Mouse (Mus musculus): ENCODE results near the gene Nudt19.
"Not testable (repeated sequence)": the region's sequence is repeated elsewhere in the genome, so short reads cannot be mapped to it uniquely, and the experiment has no call there.

The Nudt19 gene

GRCm38 (mm10) chr7:35556205-35556603 lies at the start of gene Nudt19:
Gene Nudt19 (minus strand): TSS chr7:35556304.
- in situ Hi-C loops (cut with MseI, MboI), result no loop called here

- in situ Hi-C loops (cut with MseI, MboI), result no loop called here
These were observed 46.7 kb upstream of the Nudt19 start for GRCm38 (mm10) chr7:35602766-35603165.

- in situ Hi-C loops (cut with MseI, MboI), result no loop called here
These were observed 45.0 kb upstream of the Nudt19 start for GRCm38 (mm10) chr7:35601106-35601505.

DNA sequence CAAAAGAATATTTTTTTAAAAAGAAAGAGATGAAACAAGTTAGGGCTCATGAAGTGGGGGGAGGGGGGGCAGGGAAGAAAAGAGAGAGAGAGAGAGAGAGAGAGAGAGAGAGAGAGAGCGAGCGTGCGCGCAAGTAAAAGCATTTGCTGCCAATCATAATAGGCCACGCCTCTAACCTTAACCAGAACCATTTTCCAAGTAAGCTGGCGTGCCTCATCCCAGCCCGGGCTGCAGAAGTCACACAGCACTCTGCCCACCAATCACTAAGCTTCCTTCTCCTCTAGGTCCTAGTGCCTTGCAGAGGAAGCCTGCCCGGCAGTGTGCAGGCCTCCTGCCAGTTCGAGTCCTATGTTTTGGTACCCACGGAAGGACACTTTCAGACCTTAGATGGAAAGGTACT lies 43.9 kb upstream of the Nudt19 start:
- in situ Hi-C loops (cut with MseI, MboI), result no loop called here

- in situ Hi-C loops (cut with MseI, MboI), result no loop called here
These were observed 43.4 kb upstream of the Nudt19 start for GRCm38 (mm10) chr7:35599492-35599891.

GRCm38 (mm10) chr7:35594311-35594710 lies 38.2 kb upstream of the Nudt19 start:
- in situ Hi-C loops (cut with MseI, MboI), result loop anchor here in 1 of 2 experiments (5.0 kb wide), 1 partner anchor 33 kb away; no protein-coding TSS in a partner anchor

DNA sequence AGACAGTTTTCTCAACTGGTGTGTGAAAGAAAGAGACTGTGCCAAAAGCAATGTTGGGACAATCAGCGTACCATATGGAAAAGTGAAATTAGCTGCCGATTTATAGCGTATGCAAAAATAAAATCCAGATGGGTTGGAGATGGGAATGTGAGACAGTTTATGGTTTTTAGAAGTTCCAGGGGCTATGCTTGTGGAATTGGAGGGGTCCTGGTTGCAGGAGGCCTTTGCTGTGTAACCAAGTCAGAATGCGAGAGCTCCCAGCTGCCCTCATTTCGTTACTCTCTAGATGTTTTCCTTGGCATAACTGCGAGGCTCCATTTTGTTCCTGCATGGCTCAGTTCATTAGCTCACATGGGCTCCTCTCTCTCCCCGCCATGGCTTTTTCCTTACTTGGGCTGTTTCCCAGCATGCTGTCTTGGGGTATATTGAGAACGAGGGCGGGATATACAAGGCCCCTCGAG lies 34.7 kb upstream of the Nudt19 start:
- in situ Hi-C loops (cut with MseI, MboI), result loop anchor here in 1 of 2 experiments (5.0 kb wide), 1 partner anchor 37 kb away; no protein-coding TSS in a partner anchor

GRCm38 (mm10) chr7:35589485-35589884 lies 33.4 kb upstream of the Nudt19 start:
- in situ Hi-C loops (cut with MseI, MboI), result no loop called here

DNA sequence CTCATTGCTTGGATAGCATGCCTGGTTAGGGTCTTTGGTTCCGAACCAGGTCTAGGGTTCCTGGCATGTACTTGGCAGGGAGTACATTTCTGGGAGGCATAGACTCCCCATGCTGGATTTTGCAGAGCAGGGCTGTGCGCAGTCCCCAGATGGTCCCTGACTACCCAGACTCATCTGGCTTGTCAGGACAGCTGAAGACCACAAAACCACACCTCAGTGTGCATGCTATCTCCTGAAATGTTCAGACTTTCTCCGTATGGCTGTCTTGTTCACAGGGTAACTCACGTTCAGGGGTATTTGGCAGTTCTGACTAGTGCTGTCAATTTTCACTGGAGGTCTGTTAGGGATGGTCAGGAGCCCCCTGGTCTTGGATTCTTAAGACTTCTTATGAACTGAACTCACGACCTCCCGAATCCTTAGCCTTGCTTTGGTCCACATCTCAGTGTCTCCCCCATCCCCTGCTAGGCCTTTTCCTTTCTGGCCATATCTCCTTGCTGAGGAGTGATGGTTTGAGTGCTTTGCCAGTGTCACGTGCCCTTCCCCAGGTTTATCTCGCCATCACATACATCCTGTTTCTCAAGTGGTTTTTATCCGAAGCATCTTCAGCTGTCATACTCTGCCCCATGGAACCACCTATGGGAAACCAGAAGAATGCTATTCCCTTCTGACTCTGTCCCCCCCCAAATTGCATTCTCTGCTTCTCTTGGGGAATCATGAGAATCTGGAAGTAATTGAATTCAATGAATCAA lies 32.8 kb upstream of the Nudt19 start:
- in situ Hi-C loops (cut with MseI, MboI), result no loop called here

DNA sequence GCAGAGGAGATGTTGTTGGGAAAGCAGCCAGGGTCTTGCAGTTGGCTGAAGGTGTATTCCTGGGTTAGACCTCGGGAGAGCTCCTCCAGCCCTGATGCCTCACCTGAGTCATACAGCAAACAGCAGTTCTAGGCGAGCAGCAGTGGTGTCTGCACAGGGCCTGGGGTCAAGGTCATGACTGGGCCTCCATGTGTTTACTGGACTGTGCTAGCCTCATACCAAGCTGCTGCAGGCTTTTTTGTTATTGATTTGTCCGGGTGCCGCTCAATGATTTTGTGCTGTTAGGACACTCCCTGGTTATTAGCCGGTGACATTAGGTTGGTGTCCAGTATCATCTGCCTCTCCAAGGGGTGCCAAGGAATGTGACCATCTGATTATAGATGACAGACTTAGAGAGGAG lies 31.6 kb upstream of the Nudt19 start:
- in situ Hi-C loops (cut with MseI, MboI), result no loop called here

DNA sequence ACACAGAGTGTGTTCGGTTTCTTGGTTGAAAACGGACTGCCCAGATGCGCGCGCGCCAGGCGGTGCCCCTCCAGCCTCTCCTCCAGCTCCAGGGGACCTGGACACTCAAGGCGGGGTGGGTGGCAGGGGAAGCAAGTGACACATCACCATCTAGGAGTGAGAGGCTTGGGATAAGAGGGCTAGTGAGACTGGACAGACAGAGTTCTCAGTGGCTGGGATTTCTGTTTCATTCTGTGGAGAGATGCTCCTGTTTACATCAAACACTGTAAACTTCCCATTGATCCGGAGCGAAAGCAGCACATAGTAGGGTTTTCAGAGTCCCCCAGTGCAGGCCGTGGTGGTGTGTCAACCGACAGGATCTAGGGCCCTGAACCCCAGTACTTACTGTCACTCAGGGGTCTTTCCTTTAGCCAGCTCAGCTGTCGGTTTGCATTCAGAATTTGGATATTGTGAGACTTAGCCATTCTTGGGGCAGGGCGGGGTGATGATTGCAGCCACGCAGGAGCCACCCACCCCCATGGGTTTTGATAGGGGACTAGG lies 30.9 kb upstream of the Nudt19 start:
- in situ Hi-C loops (cut with MseI, MboI), result no loop called here

DNA sequence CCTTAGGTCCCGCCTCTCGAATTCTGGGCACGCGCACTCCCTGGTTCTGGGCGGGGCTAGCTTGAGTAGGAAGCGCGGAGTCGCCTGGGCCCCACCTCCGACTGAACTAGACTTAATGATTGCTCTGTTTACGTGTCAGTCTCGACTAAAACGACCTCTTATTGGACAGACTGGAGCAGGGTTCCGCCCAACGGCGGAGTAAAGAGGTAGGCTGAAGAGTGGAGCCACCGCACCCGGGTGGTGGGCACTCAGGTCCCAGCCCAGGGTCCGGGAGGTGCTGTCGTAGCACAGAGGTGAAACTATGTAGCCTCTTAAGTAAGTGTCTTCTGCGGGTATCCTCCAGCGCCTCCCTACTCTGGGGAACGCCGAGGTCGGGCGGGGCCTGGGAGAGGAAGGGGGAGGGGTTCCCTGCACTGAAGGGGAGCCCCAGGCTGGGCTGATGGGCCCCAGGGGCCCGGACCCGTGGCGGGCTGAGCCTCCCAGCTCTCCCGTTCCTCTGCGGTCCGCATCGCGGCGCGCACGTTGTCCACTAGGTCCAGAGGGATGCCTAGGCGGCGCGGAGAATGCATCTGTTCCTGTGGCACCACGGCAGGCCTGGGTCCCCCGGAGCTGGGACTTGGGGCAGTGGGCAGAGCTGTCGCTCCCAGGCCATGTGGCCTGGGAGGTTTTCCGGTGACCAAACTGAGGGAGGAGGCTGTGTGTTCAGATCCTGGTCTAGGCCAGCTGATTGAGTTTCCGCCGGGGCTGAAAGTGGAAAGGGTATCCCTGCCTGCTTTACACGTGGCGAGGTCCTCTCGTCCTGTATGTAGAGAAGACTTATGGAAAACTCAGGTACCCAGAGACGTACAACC lies 30.2 kb upstream of the Nudt19 start, which contains the start of gene Ankrd27:
TSS of gene Ankrd27 (plus strand) at position 190 of the 851 bp plus-strand sequence.
- in situ Hi-C loops (cut with MseI, MboI), result no loop called here

- in situ Hi-C loops (cut with MseI, MboI), result no loop called here
These were observed 29.3 kb upstream of the Nudt19 start, which contains the start of gene Rgs9bp for GRCm38 (mm10) chr7:35585191-35586054. Gene Rgs9bp (minus strand): TSS chr7:35585582.

DNA sequence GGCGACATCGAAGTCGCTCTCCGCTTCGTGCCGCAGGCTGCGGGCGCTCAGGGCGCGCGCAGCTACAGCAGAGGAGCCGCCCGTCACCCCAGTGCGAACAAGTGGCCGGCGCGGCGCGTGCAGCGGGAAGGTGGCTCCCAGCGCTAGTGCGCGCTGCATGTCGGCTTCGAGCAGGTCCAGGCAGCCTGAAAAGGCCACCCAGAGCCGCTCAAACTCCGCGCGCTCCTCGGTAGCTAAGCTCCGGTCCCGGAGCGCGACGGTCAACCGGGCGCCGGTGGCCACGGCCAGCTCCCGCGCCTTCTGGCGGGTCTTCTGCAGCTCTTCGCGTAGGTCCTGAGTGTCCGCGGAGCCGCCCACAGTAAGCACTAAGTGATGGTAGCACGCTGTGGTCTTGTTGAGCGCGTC lies 28.7 kb upstream of the Nudt19 start:
- in situ Hi-C loops (cut with MseI, MboI), result no loop called here

- in situ Hi-C loops (cut with MseI, MboI), result no loop called here
These were observed 28.1 kb upstream of the Nudt19 start for GRCm38 (mm10) chr7:35584068-35584785.

DNA sequence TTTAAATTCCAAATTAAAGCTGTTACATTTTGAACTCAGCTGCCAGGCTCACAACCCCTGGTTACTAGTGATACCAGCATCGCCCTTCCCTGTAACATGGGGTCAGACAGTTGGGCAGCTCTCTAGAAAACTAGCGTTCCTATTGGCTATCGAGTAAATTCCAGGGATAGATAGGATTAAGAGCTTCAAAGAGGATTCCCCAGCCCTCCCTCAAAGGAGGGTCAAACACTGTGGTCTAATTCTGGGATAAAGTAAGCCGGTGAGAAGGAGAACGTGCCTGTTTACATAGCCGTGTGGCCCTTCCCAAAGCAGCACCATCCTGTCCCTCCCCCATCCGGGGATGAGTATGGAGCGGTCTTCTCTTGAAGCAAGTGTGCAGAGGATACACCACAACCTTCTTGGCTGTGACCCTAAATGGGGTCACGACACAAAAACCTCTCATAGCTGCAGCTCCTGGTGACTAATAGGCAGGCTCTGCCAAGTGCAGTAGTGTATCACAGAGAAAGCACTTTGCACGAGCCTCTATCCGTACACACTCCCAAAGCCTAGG lies 27.4 kb upstream of the Nudt19 start:
- in situ Hi-C loops (cut with MseI, MboI), result no loop called here

GRCm38 (mm10) chr7:35582719-35583118 lies 26.6 kb upstream of the Nudt19 start:
- in situ Hi-C loops (cut with MseI, MboI), result no loop called here

DNA sequence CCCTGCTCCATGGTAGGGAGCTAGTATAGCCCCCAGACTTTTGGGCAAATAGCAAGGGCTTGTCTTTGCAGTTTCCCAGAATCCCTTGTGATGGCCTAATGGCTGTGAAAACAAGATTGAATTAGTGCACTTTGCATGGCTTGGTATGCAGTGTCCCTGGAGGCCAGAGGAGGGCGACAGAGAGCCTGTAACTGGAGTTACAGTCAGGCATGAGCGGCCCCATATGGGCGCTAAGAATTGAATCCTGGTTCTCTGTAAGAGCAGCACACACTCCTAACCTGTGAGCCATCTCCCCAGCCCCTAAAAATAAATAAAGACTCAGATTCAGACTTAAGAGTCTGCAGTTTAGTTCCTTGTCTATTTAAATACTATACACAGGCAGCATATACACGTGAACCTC lies 23.7 kb upstream of the Nudt19 start:
- in situ Hi-C loops (cut with MseI, MboI), result no loop called here

DNA sequence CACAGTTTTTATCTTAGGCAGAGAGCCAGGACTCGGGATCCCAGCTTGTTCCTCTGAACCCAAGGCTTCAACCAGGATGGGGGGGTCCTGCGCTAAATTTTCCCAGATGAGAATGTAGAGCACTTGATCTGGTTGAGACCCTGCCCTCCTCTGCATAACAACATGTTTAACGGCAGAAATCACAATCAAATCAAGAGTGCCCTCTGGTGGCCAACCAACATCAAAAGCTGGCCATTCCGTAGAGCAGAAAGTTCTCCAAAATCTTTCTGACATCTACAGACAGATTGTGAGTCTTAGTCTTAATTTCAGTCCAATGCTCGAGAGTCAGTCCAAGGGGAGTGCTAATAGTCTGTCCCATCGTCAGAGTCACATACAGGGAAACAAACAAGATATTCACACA lies 14.8 kb upstream of the Nudt19 start:
- in situ Hi-C loops (cut with MseI, MboI), result not testable (repeated sequence)

- in situ Hi-C loops (cut with MseI, MboI), result not testable (repeated sequence)
These were observed 13.6 kb upstream of the Nudt19 start for GRCm38 (mm10) chr7:35569724-35570123.
